Mouse (Mus musculus) gonadal fat pad, adult 2 months (tissue): ENCODE measurements around the gene Mindy3. TPM values are rescaled to one million over a fixed set of nuclear protein-coding genes. Genes with fewer than 3 reads are reported as not detected.

Experiments
- DNase-seq: peaks from one replicate; pipeline ENCODE4 v3.0.0-alpha.2; 2012; ENCODE audit warnings: low read depth
- polyA plus RNA-seq: library from polyadenylated mRNA; depleted of rRNA; stranded (reverse); fragments of >200 nt; gene quantifications from 2 replicates; pipeline ENCODE4 v1.2.3, GENCODE M21; 2012

The Mindy3 gene
- polyA plus RNA-seq, 1 experiment: 46.8 TPM

- no peak for DNase-seq
These were observed 47.9 kb downstream of the Mindy3 start for GRCm38 (mm10) chr2:12371401-12371800.

DNA sequence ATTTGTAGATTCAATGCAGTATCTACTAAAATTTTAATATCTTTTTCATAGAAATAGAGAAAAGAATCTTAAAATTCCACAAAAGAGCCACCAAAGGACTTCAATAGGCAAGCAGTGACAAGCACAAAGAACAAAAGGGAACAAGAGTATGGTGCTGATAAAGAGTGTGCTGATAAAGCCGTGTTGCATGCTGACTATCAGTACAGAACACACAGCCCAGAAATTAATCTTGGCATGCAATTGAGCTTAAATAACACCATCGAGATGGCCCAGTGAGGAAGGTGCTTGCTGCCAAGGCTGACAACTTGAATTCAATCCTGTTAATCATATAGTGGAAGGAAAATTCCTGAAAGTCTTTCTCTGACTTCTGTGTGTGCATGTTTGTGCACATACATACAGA, 50.8 kb downstream of the Mindy3 start:
- no peak for DNase-seq

GRCm38 (mm10) chr2:12368016-12368415, 51.3 kb downstream of the Mindy3 start:
- no peak for DNase-seq

DNA sequence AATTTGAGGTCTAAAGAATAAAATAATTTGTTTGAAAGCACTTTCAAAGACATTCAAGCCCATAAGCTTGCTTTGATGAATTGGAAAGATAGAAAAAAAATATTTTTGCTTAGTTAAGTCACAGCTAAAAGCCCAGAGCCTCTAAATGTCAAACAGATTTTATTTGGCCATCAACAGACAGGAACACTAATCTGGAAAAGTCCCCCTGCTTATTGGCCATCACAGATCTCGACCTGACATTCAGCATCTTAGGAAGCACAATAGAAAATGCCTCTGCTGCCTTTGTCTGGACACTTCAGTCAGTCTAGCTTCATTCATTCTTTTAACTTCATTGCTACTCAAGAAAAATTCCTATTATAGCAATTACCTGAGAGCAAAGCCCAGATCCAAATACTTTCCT, 58.0 kb downstream of the Mindy3 start:
- DNase-seq: no peak

GRCm38 (mm10) chr2:12354837-12355236, 64.4 kb downstream of the Mindy3 start:
- no peak for DNase-seq

DNA sequence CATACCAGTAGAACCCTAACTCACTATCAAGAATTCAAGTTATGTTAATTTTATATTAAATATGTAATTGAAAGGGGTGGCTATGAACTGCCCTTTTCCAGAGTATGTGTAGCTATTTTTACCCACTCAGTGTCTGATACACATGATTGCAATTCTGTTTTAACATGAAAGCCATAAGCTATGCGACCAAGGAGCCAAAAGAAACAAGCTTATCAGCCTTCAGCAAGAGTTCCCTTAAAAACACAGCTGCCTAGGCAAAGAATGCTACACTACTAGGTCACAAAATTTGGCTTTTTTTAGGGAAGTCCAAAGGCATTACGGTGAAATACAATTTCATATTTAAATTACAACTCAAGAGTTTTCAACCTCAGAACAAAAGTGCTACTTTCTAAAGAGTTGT, 70.4 kb downstream of the Mindy3 start:
- DNase-seq: no peak

GRCm38 (mm10) chr2:12331962-12332361, 87.3 kb downstream of the Mindy3 start:
- DNase-seq: no peak

- DNase-seq: no peak
These were observed 89.7 kb downstream of the Mindy3 start for GRCm38 (mm10) chr2:12329620-12330019.

DNA sequence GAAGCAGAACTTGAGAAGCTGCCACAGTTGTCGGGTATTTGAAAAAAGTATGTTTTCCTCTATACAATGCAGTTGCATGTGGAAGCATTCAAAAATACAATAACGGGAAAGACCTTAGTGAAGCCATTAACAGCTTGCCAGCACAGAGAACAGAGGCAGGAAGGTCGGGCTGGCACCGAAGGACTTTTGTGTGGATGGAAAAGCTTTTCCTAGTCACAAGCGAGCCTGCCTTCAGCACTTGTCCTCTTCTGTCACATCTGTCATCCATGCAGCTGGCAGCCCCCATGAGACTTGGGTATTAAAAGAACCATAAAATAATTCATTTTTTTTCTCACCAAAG, 90.2 kb downstream of the Mindy3 start:
- no peak for DNase-seq

DNA sequence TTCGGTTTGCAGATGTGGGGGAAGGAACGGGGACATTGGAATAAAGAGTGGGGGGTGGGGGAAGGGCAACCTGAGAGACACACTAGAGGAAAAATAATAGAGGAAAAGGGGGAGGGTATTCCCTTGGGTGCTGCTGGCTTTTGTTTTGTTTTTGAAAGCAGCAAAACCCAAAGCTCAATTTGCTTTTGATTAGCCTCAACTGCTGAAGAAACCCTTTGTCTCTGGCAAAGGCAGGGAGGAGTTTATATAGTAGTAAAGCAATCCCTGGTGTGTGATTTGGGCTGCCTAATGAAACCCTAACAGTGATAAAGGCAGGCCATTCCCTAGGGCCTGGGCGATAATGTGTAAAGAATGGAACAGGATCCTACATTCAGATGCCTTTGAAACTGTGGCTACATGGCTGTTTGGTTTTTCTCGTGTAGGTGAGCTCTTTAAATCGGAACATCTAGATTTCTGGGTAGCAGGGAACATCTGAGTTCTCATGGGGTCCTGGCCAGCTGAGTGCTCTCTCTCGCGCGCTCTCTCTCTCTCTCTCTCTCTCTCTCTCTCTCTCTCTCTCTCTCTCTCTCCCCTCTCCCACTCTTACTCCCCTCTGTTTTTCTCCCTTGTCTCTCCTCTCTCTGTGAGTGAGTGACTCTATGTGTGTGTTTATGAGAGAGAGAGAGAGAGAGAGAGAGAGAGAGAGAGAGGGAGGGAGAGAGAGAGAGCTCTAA, 90.8 kb downstream of the Mindy3 start:
- no peak for DNase-seq

GRCm38 (mm10) chr2:12327691-12328354, 91.4 kb downstream of the Mindy3 start:
- no peak for DNase-seq

DNA sequence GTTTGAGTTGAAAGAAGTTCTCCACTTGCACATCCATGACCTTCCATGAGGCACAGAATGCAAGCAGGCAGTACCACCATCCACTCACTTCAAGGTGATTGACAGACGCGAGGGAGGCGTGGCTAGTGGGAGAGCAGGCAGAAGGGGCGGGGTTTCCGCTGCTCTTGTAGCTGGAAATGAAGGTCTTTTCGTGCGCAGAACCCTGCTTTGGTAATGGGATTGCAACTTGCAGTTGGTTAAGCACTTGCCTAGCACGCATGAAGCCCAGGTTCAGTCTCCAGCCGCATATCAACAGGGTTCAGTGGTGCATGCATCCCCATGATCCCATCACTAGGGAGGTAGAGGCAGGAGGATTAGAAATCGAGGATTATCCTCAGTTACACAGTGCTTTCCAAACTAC, 92.1 kb downstream of the Mindy3 start:
- DNase-seq: no peak

- DNase-seq: no peak
These were observed 93.4 kb downstream of the Mindy3 start for GRCm38 (mm10) chr2:12325868-12326267.

GRCm38 (mm10) chr2:12325417-12325816, 93.9 kb downstream of the Mindy3 start:
- no peak for DNase-seq

DNA sequence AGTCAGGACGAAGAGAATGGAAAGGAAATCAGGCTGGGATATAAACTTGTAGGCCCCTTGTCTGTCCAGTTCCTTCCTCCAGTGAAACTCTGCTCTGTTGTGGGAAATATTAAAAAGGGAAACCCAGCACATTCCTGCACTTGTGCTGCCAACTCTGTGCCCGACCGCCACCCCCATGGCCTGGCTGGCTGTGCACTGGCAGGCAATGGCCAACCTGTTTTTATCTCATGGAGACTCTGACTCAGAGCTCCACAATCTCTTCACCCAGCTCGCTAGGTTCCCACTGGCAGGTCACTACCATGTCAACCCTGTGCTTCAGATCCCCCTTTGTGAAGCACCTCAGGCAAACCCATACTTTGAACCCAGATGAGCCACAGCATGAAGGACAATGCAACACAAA, 98.4 kb downstream of the Mindy3 start:
- no peak for DNase-seq

DNA sequence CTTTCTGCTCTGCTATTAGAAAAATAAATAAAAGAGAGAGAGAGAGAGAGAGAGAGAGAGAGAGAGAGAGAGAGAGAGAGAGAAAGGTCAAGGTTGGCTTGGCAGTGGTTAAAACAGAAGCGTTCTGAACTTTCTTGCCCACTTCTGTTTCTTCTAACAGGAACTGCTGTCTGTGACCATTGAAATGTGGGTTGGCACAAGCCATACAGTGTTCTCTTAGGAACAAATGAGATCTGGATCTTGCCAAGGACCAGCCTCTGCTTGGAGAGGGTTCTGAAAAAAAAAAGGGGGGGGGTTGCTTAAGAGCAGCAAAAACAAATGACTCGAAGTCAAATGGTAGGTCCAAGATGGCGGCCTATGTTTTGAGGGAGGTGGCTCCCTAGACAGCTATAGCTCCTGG, 100.6 kb downstream of the Mindy3 start:
- no peak for DNase-seq

DNA sequence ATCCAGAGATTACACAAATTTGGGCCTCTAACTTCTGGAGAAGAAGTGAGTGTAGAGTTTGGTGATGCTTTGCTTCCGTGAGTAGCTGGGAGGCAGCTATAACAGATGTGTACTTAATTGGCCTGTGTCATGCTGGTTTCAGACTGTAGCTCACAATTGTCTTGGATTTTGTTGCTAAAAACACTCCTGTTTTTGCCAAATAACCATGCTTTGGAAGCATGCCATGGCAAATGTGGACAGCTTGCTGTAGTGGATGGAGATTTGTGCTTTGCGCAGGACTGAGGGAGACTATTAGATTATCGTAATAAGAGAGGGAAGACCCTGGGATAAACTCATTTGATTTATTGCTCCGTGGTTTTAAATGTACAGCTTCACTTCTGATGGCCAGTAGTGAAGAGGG, 101.2 kb downstream of the Mindy3 start:
- DNase-seq: no peak

DNA sequence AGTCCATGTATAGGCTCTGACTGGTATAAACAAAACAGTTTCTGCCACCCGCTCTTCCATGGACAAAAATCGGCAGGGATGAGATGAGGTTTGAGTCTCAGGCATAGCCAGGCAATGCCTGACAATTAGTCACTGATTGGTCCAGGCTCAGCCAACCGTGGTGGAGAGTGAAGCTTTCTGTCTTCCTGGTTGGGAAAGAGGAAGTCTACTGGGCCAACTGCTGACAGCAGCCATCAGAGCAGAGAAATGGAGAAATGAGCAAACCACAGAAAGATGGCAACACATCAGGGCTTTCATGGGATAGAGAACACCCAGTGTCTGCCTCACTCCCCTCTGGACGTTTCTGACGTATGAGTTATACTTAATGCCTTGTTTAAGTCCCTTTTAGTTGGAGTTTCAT, 101.9 kb downstream of the Mindy3 start:
- no peak for DNase-seq

DNA sequence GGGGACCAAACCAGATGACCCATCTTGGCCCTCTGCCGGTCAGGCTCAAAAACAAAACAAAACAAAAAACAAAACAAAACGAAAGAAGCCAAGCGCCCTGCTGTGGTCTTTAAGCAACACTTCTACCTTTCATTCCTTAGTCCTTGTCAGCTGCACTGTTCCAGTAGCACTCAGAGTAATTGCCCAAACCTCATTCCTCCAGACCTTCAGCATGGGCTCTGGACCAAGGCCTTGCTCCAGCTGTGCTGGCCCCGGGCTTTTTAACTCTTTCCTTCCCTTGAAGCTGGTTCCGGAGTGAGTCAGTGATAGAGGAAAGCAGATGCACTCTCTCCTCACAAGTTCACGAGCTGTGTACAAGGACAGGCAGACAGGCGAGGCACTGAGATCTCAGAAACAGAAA, 102.9 kb downstream of the Mindy3 start:
- no peak for DNase-seq

DNA sequence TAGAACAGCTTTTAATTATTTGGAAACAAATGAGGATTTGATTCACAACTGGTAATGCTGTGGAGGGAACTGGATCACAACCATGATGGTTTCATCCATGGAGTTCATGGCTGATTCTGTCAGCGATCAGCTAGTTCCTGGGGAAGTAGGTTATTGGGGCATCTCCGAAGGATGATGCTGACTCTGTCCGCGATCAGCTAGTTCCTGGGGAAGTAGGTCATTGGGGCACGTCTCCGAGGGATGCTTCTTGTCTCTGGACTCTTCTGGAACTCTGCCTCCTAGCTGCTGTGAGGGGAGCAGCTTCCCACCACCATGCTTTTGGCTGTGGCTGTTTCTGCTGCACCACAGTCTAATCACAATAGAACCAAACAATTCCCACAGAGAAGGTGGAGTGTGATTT, 105.2 kb downstream of the Mindy3 start:
- no peak for DNase-seq

DNA sequence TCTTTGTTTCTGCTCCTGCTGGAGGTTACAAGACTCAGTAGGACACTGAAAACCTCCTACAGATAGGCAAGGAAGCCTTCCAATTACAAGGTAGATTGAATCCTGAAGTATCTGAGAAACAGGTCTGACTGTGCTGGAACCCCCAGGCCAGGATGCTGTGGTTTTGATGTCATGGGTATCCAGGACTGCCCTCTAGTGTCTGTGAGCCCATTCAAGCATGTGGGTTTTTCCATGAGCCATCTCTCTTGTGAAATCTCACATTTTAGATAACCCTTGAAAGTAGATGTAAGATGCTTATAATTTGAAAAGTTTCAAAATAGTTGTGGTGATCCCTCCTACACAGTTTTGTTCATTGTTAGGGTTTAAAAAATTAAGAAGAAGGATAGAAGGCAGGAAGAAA, 110.8 kb downstream of the Mindy3 start:
- DNase-seq: no peak

- no peak for DNase-seq
These were observed 112.0 kb downstream of the Mindy3 start for GRCm38 (mm10) chr2:12307311-12307710.

- no peak for DNase-seq
These were observed 114.1 kb downstream of the Mindy3 start for GRCm38 (mm10) chr2:12305064-12305650.
